ENCODE assay signal across 9 mouse cellular contexts in genomic region chr5:125159804-125160405, GRCm38 (mm10). TPM values are rescaled to one million over a fixed set of nuclear protein-coding genes. Genes with fewer than 3 reads are reported as not detected.
DNase-seq lines count a peak whose midpoint lies in the region; ATAC-seq and TF ChIP-seq lines count a peak whose summit lies in the region.
"Had no signal": no experiment of that assay in that cellular context is flagged by ENCODE, and none has a peak within 500 bp of the region (broad histone marks: within the 10 kb centered on the region; RNA-seq: fewer than 3 reads in every experiment).

No protein-coding gene starts in this region.

- peak overlapping the region; percentile 94 for H3K27ac ChIP-seq in forebrain, embryonic 16.5 days (ENCODE audit: low read length)
- H3K27ac ChIP-seq in midbrain, embryonic 13.5 days: peak overlapping the region; percentile 91
- H3K27ac ChIP-seq: macrophage had no signal

- no peak for ATAC-seq in forebrain, embryonic 16.5 days
- ATAC-seq in midbrain, embryonic 13.5 days: 0 out of 2 replicates have a peak, but pooled peaks have one; percentile 7
- no peak for ATAC-seq in megakaryocyte progenitor cell, adult 5-6 weeks (replicated peaks; ENCODE audit: poor library complexity)

- H3K9me3 ChIP-seq in E14TG2a.4 (ENCODE audit: low read length): no peaks in the 10 kb centered on the region
- no peaks in the 10 kb centered on the region for H3K9me3 ChIP-seq in forebrain, embryonic 16.5 days (ENCODE audit: control insufficient read depth, low read length)
- H3K9me3 ChIP-seq in midbrain, embryonic 13.5 days: no peaks in the 10 kb centered on the region

- H3K4me2 ChIP-seq in forebrain, embryonic 16.5 days (ENCODE audit: low read length): peak overlapping the region; percentile 9; the same call in 1 of the 2 replicates
- peak overlapping the region; percentile 36 for H3K4me2 ChIP-seq in midbrain, embryonic 13.5 days (replicated peaks)

- DNase-seq in gastrocnemius, postnatal 14 days: peak; percentile 31
- DNase-seq in gastrocnemius, postnatal 4 days (ENCODE audit: low spot score in 2 of 2): no peak
- no peak for DNase-seq in right cerebral cortex, adult 2 months (ENCODE audit: low spot score in 2 of 2)
- no peak for DNase-seq in gastrocnemius, adult 8-10 months (ENCODE audit: low spot score in 2 of 2)

- H3K4me1 ChIP-seq in E14TG2a.4 (replicated peaks; ENCODE audit: low read depth, low read length): peaks cover 99% of the 10 kb centered on the region
- peaks cover 87% of the 10 kb centered on the region for H3K4me1 ChIP-seq in forebrain, embryonic 16.5 days (replicated peaks; ENCODE audit: control insufficient read depth, insufficient read depth, low read length)
- H3K4me1 ChIP-seq in midbrain, embryonic 13.5 days (replicated peaks): peaks cover 94% of the 10 kb centered on the region

- 28% methylated on average over 14 of the region's 14 CpGs for WGBS in forebrain, embryonic 16.5 days
- 22% methylated on average over 14 of the region's 14 CpGs for WGBS in midbrain, embryonic 13.5 days

- H3K27me3 ChIP-seq in E14TG2a.4 (ENCODE audit: insufficient read depth, low read length): no peaks in the 10 kb centered on the region
- no peaks in the 10 kb centered on the region for H3K27me3 ChIP-seq in forebrain, embryonic 16.5 days (replicated peaks; ENCODE audit: control insufficient read depth, insufficient read depth, low read length)
- no peaks in the 10 kb centered on the region for H3K27me3 ChIP-seq in midbrain, embryonic 13.5 days

- intact Hi-C loops in gastrocnemius, postnatal 14 days (cut with DNase I; ENCODE audit: low total_unique reads): no loop called here

- peaks cover 23% of the 10 kb centered on the region for H3K36me3 ChIP-seq in E14TG2a.4 (ENCODE audit: insufficient read depth, low read length)
- no peaks in the 10 kb centered on the region for H3K36me3 ChIP-seq in forebrain, embryonic 16.5 days (ENCODE audit: control insufficient read depth, insufficient read depth)
- H3K36me3 ChIP-seq in midbrain, embryonic 13.5 days: no peaks in the 10 kb centered on the region

- peak overlapping the region; percentile 62 for H3K4me3 ChIP-seq in E14TG2a.4 (replicated peaks; ENCODE audit: low read length)
- H3K4me3 ChIP-seq in forebrain, embryonic 16.5 days (replicated peaks; ENCODE audit: low read length): no peak overlapping the region
- no peak overlapping the region for H3K4me3 ChIP-seq in midbrain, embryonic 13.5 days (replicated peaks)

- no peak for TF ChIP-seq CTCF in E14TG2a.4 (conservative IDR thresholded peaks at IDR 0.05; ENCODE audit: low read length)

- H3K9ac ChIP-seq in forebrain, embryonic 16.5 days (replicated peaks; ENCODE audit: low read depth, low read length): peak overlapping the region; percentile 23
- peak overlapping the region; percentile 44 for H3K9ac ChIP-seq in midbrain, embryonic 13.5 days (replicated peaks)

RNA-seq across cellular contexts. Expression of gene Ncor2, which starts 19.1 kb away (rescaled TPM):
- total RNA-seq in gastrocnemius, postnatal 14 days (2021): 10 to 100 TPM; 85.9 to 97.7 TPM
- 100 to 1,000 TPM; 168 to 179 TPM for total RNA-seq in gastrocnemius, postnatal 4 days (2021)
- 26.5 and 27.1 TPM in 2 replicates for polyA plus RNA-seq in forebrain, embryonic 16.5 days (2015; fragmentation: Nextera tagmentation; extraction: Ambion mirVana)
- polyA plus RNA-seq in midbrain, embryonic 13.5 days (2015; fragmentation: Nextera tagmentation; extraction: Ambion mirVana): 20.2 and 22.6 TPM in 2 replicates
- total RNA-seq in megakaryocyte progenitor cell, adult 5-6 weeks (2015): 50.1 and 57.3 TPM in 2 replicates
- 8.4 and 10.9 TPM in 2 replicates for total RNA-seq in megakaryocyte progenitor cell, adult 5-6 weeks (2017)
- 100 to 1,000 TPM in 1 of 4 experiments, 10 to 100 TPM in 3; 93.5 to 117 (median 97.9) TPM for total RNA-seq in gastrocnemius, adult 8-10 months (2022)
